Mouse (Mus musculus): ENCODE measurements around the gene Smyd3. TPM values are rescaled to one million over a fixed set of nuclear protein-coding genes. Genes with fewer than 3 reads are reported as not detected.
"Not testable (repeated sequence)": the region's sequence is repeated elsewhere in the genome, so short reads cannot be mapped to it uniquely, and the experiment has no call there.

Gene Smyd3
- polyA plus RNA-seq, 1 experiment from 2014 or later: 24.0 TPM

DNA sequence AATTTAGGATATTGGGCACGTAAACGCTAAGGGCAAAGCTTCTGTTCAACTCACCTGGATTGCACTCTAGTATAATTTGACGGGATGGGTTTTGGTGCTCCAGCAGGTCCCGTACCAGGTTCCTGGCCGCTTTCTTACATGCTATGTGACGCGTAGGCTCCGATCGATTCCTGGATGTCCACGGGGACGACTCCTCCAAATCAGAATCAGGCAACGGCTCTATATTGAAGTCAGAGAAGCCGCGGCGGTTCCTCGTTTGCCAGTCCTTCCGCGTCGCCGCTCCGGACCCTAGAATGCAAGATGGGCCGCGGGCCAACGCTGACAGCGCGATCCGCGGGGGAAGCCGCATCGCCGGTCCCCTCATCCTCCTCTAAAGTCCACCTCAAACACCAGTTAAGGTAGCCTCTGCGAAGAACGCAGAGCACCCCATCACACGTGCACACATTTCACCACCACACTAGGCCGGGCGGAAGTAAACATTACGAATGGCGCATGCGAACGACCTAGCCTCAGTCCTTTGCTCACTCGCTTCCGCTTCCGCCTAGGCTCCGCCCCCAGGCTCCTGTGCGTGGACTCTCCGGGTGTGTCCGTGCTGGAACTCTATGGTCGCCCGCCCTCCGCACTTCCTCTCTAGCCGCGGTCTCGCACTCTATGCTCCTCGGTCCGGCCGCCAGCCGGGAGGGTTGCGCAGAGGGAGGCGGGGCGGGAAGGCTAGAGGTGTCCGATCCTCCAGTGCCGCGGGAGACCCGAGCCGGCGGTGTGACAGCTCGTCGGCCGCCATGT lies 28.1 kb upstream of the Smyd3 start, which contains the start of the genes Tfb2m and Cnst:
Gene Tfb2m (minus strand): TSS at position 500 of the 783 bp plus-strand sequence.
Gene Cnst (plus strand): TSS at position 603 of the 783 bp plus-strand sequence.
- ATAC-seq (ENCODE audit: insufficient number of reproducible peaks, insufficient read depth, low FRiP score, low read depth): peak; percentile 98
- WGBS: under 1% methylated on average over 68 of the region's 69 CpGs
- H3K4me3 ChIP-seq (ENCODE audit: low read depth, low read length): peak within 1 kb of the TSS; percentile 58
- H3K9me3 ChIP-seq (ENCODE audit: control insufficient read depth, low read depth, low read length); H3K27me3 ChIP-seq (ENCODE audit: control insufficient read depth, insufficient read depth, low read length); H3K36me3 ChIP-seq (ENCODE audit: control insufficient read depth, insufficient read depth, low read length): not testable (repeated sequence)
- H3K4me2 ChIP-seq (replicated peaks; ENCODE audit: low read depth, low read length): peak within 1 kb of the TSS; percentile 73
- H3K27ac ChIP-seq (ENCODE audit: low read length): peak within 1 kb of the TSS; percentile 88
- peaks cover 18% of the 10 kb centered on the region for H3K4me1 ChIP-seq (ENCODE audit: control insufficient read depth, insufficient read depth, low read length)
- H3K9ac ChIP-seq (replicated peaks; ENCODE audit: low read depth, low read length): peak within 1 kb of the TSS; percentile 49

DNA sequence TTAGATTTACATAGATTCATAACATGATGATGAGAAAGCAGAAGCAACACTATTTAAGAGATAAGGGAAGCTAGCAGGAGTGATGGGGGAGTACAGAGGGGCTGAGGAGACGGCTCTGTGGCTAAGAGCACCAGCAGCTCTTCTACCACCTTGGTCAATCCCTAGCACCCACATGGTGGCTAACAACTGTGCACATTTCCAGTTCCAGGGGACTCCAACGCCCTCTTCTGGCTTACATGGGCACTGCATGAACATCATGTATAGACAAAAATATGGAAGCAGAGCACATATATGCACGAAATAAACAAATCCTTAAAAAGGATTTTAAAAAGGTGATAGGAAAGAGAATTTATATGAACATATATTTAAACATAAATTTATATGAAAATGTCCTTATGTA lies 23.7 kb upstream of the Smyd3 start:
- no peaks in the 10 kb centered on the region for H3K27me3 ChIP-seq (ENCODE audit: control insufficient read depth, insufficient read depth, low read length)
- no peaks in the 10 kb centered on the region for H3K9me3 ChIP-seq (ENCODE audit: control insufficient read depth, low read depth, low read length)
- no peak overlapping the region for H3K27ac ChIP-seq (ENCODE audit: low read length)
- H3K9ac ChIP-seq (replicated peaks; ENCODE audit: low read depth, low read length): no peak overlapping the region
- no peak overlapping the region for H3K4me3 ChIP-seq (ENCODE audit: low read depth, low read length)
- peaks cover 16% of the 10 kb centered on the region; the same call in 1 of the 2 replicates for H3K36me3 ChIP-seq (ENCODE audit: control insufficient read depth, insufficient read depth, low read length)
- H3K4me1 ChIP-seq (ENCODE audit: control insufficient read depth, insufficient read depth, low read length): peaks cover 6% of the 10 kb centered on the region; the same call in 1 of the 2 replicates
- WGBS: 64% methylated on average over 3 of the region's 3 CpGs
- no peak overlapping the region for H3K4me2 ChIP-seq (replicated peaks; ENCODE audit: low read depth, low read length)
- ATAC-seq (ENCODE audit: insufficient number of reproducible peaks, insufficient read depth, low FRiP score, low read depth): no peak

DNA sequence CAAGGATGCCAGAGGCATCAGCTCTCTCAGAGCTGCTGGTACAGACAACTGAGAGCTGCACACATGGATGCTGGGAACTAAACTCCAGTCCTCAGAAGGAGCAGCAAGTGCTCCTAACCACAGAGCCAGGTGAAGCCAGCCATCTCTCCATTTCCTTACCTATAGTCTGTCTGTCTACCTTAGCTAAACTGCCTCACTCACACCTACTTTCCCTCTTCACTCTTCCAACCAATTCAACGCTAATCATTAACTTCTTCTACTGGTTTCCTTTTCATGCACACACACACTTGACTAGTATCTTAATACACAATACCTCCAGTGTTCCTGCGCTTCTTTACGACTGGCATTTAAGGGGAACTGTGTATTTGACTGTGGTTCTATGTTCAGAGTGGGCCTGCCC lies 22.0 kb upstream of the Smyd3 start:
- no peak overlapping the region for H3K9ac ChIP-seq (replicated peaks; ENCODE audit: low read depth, low read length)
- no peak overlapping the region for H3K4me2 ChIP-seq (replicated peaks; ENCODE audit: low read depth, low read length)
- no peak overlapping the region for H3K27ac ChIP-seq (ENCODE audit: low read length)
- no peak overlapping the region for H3K4me3 ChIP-seq (ENCODE audit: low read depth, low read length)
- peaks cover 16% of the 10 kb centered on the region; the same call in 1 of the 2 replicates for H3K36me3 ChIP-seq (ENCODE audit: control insufficient read depth, insufficient read depth, low read length)
- 0 out of 2 replicates have a peak, but pooled peaks cover 1% of the 10 kb centered on the region for H3K4me1 ChIP-seq (ENCODE audit: control insufficient read depth, insufficient read depth, low read length)
- WGBS: 80% methylated on average over 3 of the region's 3 CpGs
- H3K9me3 ChIP-seq (ENCODE audit: control insufficient read depth, low read depth, low read length): no peaks in the 10 kb centered on the region
- ATAC-seq (ENCODE audit: insufficient number of reproducible peaks, insufficient read depth, low FRiP score, low read depth): no peak
- no peaks in the 10 kb centered on the region for H3K27me3 ChIP-seq (ENCODE audit: control insufficient read depth, insufficient read depth, low read length)

DNA sequence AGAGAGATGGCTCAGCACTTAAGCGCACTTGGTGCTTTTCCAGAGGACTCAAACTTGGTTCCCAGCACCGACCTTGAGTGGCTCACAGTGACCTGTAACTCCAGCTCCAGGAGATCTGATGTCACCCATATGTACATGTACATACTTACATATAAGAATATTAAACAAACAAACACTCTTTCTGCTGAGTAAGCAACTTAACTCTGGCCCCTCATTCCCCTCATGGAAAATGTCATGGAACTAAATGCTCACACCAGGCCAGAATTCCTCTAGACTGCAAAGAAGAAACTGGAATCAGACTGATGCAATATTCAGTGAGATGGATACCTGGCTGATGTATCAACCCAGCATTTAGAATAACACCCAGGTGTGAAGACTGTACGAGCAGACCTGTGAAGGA lies 21.2 kb upstream of the Smyd3 start:
- H3K9me3 ChIP-seq (ENCODE audit: control insufficient read depth, low read depth, low read length): no peaks in the 10 kb centered on the region
- no peak overlapping the region for H3K9ac ChIP-seq (replicated peaks; ENCODE audit: low read depth, low read length)
- H3K27me3 ChIP-seq (ENCODE audit: control insufficient read depth, insufficient read depth, low read length): no peaks in the 10 kb centered on the region
- no peak overlapping the region for H3K27ac ChIP-seq (ENCODE audit: low read length)
- no peak for ATAC-seq (ENCODE audit: insufficient number of reproducible peaks, insufficient read depth, low FRiP score, low read depth)
- H3K4me2 ChIP-seq (replicated peaks; ENCODE audit: low read depth, low read length): no peak overlapping the region
- peaks cover 16% of the 10 kb centered on the region; the same call in 1 of the 2 replicates for H3K36me3 ChIP-seq (ENCODE audit: control insufficient read depth, insufficient read depth, low read length)
- WGBS: 92% methylated on average over 3 of the region's 3 CpGs
- H3K4me3 ChIP-seq (ENCODE audit: low read depth, low read length): no peak overlapping the region
- H3K4me1 ChIP-seq (ENCODE audit: control insufficient read depth, insufficient read depth, low read length): no peaks in the 10 kb centered on the region

DNA sequence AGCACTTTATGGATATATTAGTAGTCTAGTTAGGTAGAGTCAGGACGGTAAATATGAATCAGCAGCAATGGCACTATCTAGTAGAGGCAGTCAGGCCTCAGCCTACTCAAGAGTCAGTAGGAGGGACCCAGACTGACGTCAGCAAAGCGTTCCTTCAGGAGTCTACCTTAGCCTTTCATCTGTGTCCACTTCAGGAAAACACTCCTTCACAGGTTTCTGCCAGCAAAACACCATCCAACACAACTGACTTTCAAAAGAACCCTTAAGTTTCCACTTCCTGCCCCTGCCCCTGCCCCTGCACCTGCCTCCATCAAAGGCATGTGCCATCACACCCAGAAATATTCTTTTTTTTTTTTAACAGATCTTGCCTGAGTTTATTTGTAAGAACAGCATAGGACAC lies 2.1 kb upstream of the Smyd3 start:
- Histone ChIP-seq H3K27ac (ENCODE audit: low read length) (no peak overlapping the region), H3K9me3 (ENCODE audit: control insufficient read depth, low read depth, low read length) (no peaks in the 10 kb centered on the region), H3K27me3 (ENCODE audit: control insufficient read depth, insufficient read depth, low read length) (no peaks in the 10 kb centered on the region), H3K4me1 (ENCODE audit: control insufficient read depth, insufficient read depth, low read length) (0 out of 2 replicates have a peak, but pooled peaks cover 4% of the 10 kb centered on the region), H3K9ac (replicated peaks; ENCODE audit: low read depth, low read length) (no peak overlapping the region), H3K4me2 (replicated peaks; ENCODE audit: low read depth, low read length) (no peak overlapping the region), H3K36me3 (ENCODE audit: control insufficient read depth, insufficient read depth, low read length) (no peaks in the 10 kb centered on the region), H3K4me3 (ENCODE audit: low read depth, low read length) (no peak overlapping the region)
- WGBS: 86% methylated on average over 3 of the region's 3 CpGs
- ATAC-seq (ENCODE audit: insufficient number of reproducible peaks, insufficient read depth, low FRiP score, low read depth): no peak

DNA sequence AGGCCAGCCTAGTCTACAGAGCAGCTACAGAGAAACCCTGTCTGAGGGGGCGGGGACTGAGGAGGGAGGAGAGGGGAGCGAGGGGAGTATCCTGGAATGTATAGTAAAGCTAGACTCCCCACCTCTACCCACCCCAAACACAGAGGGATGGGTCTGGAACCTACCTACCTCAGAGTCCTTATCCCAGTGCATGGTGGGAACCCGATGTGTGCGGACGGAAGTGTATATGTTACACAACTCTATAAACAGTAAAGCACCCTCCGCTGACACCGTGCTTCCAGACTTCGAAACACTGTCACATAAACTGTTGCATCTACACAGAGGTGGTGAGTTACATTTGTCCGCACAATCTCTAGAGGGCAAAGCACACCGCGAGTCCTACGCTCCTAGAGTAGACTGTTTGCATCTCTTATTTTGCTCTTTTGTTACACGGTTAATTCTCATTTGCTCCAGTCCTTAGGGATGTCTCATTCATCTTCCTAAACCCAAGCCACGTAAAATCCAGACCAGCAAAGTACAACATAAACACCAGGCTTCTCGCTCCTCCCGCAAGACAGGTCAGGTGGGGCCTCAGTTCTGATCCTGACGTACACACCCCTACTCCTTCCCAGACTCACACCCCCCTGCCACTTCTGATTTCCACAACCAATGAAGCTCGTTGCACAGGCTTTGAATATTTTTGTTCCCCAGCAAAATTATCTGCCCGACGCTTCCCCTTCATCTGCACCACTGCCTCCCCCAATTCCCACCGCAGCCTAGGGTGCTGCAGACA lies 714 bp downstream of the Smyd3 start:
- Histone ChIP-seq H3K4me3 (ENCODE audit: low read depth, low read length) (peak overlapping the region; percentile 69), H3K27ac (ENCODE audit: low read length) (peak overlapping the region; percentile 28; the same call in 1 of the 2 replicates), H3K9ac (replicated peaks; ENCODE audit: low read depth, low read length) (peak overlapping the region; percentile 76), H3K4me1 (ENCODE audit: control insufficient read depth, insufficient read depth, low read length) (0 out of 2 replicates have a peak, but pooled peaks cover 4% of the 10 kb centered on the region), H3K4me2 (replicated peaks; ENCODE audit: low read depth, low read length) (peak overlapping the region; percentile 83), H3K9me3 (ENCODE audit: control insufficient read depth, low read depth, low read length) (no peaks in the 10 kb centered on the region), H3K36me3 (ENCODE audit: control insufficient read depth, insufficient read depth, low read length) (no peaks in the 10 kb centered on the region), H3K27me3 (ENCODE audit: control insufficient read depth, insufficient read depth, low read length) (no peaks in the 10 kb centered on the region)
- peak; percentile 61; the same call in 1 of the 2 replicates for ATAC-seq (ENCODE audit: insufficient number of reproducible peaks, insufficient read depth, low FRiP score, low read depth)
- 2% methylated on average over 21 of the region's 21 CpGs for WGBS

DNA sequence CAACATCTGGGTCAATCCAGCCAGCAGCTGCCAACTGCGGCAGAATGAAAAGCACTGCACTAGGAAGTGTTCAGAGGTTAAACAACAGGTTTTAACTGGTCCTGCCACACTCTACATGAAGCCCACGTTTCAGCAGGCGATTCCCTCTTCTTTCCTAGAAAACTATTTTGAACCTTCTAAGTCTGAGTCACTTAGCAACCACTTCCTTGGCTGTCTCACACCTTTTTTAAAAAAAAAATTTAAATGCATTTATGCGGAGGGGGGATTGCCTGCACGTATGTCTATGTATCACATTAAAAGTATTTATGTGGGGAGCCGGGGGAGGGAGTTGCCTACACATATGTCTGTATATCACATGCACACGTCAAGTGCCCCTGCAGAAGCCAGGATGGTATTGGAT lies 5.9 kb downstream of the Smyd3 start:
- no peak for ATAC-seq (ENCODE audit: insufficient number of reproducible peaks, insufficient read depth, low FRiP score, low read depth)
- H3K9me3 ChIP-seq (ENCODE audit: control insufficient read depth, low read depth, low read length): no peaks in the 10 kb centered on the region
- no peak overlapping the region for H3K4me3 ChIP-seq (ENCODE audit: low read depth, low read length)
- H3K27ac ChIP-seq (ENCODE audit: low read length): no peak overlapping the region
- H3K4me1 ChIP-seq (ENCODE audit: control insufficient read depth, insufficient read depth, low read length): 0 out of 2 replicates have a peak, but pooled peaks cover 4% of the 10 kb centered on the region
- H3K27me3 ChIP-seq (ENCODE audit: control insufficient read depth, insufficient read depth, low read length): no peaks in the 10 kb centered on the region
- 75% methylated on average over 7 of the region's 7 CpGs for WGBS
- no peak overlapping the region for H3K4me2 ChIP-seq (replicated peaks; ENCODE audit: low read depth, low read length)
- H3K9ac ChIP-seq (replicated peaks; ENCODE audit: low read depth, low read length): no peak overlapping the region
- no peaks in the 10 kb centered on the region for H3K36me3 ChIP-seq (ENCODE audit: control insufficient read depth, insufficient read depth, low read length)

DNA sequence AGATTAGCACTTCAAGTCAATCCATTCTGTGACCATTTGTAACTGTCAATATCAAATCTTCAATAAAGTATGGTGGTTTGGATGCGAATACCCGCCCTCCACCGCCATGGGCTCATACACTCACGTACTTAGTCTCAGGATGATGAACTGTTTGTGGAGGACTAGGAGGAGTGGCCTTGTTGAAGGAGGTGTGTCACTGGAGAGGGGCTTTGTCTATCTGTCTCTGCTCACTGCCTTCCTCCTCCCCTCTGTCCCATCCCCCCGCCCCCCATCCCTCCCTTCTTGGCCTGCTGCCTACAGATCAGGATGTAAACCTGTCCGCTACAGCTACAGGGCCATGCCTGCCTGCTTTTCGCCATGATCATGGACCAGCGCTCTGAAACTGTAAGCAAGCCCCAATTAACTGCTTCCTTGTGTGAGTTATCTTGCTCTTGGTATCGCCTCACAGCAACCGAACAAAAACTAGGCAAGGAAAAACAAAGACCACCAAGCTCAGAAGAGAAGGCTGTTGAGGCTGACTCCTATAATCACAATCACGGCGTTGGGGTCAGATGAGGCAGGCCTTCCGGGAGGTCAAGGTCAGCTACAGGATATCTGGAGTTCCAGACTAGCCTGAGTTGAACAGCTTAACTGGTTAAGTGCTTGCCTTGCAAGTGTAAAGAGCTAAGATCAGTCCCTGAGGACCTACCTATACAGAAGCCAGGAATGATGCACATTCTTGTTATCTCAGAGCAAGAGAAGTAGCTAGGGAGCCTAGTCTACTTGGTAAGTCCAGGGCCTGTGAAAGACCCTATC lies 7.1 kb downstream of the Smyd3 start:
- no peak for ATAC-seq (ENCODE audit: insufficient number of reproducible peaks, insufficient read depth, low FRiP score, low read depth)
- Histone ChIP-seq H3K4me3 (ENCODE audit: low read depth, low read length) (no peak overlapping the region), H3K36me3 (ENCODE audit: control insufficient read depth, insufficient read depth, low read length) (no peaks in the 10 kb centered on the region), H3K27ac (ENCODE audit: low read length) (no peak overlapping the region), H3K27me3 (ENCODE audit: control insufficient read depth, insufficient read depth, low read length) (no peaks in the 10 kb centered on the region), H3K4me1 (ENCODE audit: control insufficient read depth, insufficient read depth, low read length) (no peaks in the 10 kb centered on the region), H3K9ac (replicated peaks; ENCODE audit: low read depth, low read length) (no peak overlapping the region), H3K9me3 (ENCODE audit: control insufficient read depth, low read depth, low read length) (no peaks in the 10 kb centered on the region), H3K4me2 (replicated peaks; ENCODE audit: low read depth, low read length) (no peak overlapping the region)
- WGBS: 86% methylated on average over 13 of the region's 13 CpGs

Data from stomach, embryonic 14.5 days (tissue).